In the genomic region with DNA sequence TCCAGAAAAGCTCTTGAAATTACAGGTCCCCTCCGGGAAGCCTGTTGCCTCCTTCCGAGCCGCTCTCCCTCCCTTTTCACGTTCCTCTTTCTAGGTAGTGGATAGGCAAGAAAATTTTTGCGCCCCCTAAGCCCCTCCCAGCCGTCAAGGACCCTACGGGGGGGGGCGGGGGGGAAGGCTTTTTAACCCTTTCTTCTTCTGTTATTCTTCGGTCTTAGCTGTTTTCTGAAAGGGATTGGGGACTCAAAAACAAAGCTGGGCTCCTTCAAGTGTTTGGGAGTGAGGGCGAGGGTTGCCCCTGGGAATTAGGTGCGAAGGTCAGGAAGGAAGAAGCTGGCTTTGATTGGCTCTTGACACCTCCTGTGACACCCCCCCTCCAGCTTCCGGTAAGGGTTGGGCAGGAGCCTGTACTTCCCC, we compare ENCODE assay signal across 8 mouse cellular contexts. TPM values are rescaled to one million over a fixed set of nuclear protein-coding genes. Genes with fewer than 3 reads are reported as not detected.
DNase-seq lines count a peak whose midpoint lies in the region; ATAC-seq and TF ChIP-seq lines count a peak whose summit lies in the region.

No protein-coding gene starts in this region.

- intact Hi-C loops in gastrocnemius, adult 2 months (cut with DNase I), result loop anchor here (5.0 kb wide), 2 partner anchors 205 to 525 kb away; no protein-coding TSS in a partner anchor

- no peak for TF ChIP-seq CTCF in gastrocnemius, adult 2 months (IDR thresholded peaks at IDR 0.05)

- H3K27me3 ChIP-seq in embryonic facial prominence, embryonic 13.5 days, result no peaks in the 10 kb centered on the region
- H3K27me3 ChIP-seq in hindbrain, embryonic 14.5 days (ENCODE audit: control insufficient read depth, insufficient read depth, low read length), result peaks cover 41% of the 10 kb centered on the region
- peaks cover 69% of the 10 kb centered on the region for H3K27me3 ChIP-seq in liver, embryonic 13.5 days
- peaks cover 35% of the 10 kb centered on the region for H3K27me3 ChIP-seq in neural tube, embryonic 14.5 days (ENCODE audit: control insufficient read depth, insufficient read depth, low read length)

- H3K27ac ChIP-seq in gastrocnemius, adult 2 months, result peak overlapping the region; percentile 99
- H3K27ac ChIP-seq in embryonic facial prominence, embryonic 13.5 days, result peak overlapping the region; percentile 98
- no peak overlapping the region for H3K27ac ChIP-seq in hindbrain, embryonic 14.5 days
- peak overlapping the region; percentile 75; the same call in 1 of the 2 replicates for H3K27ac ChIP-seq in liver, embryonic 13.5 days
- no peak overlapping the region for H3K27ac ChIP-seq in neural tube, embryonic 14.5 days (ENCODE audit: low read depth, low read length)

- H3K36me3 ChIP-seq in embryonic facial prominence, embryonic 13.5 days, result no peaks in the 10 kb centered on the region
- H3K36me3 ChIP-seq in hindbrain, embryonic 14.5 days (replicated peaks; ENCODE audit: control insufficient read depth, insufficient read depth), result no peaks in the 10 kb centered on the region
- no peaks in the 10 kb centered on the region for H3K36me3 ChIP-seq in liver, embryonic 13.5 days
- no peaks in the 10 kb centered on the region for H3K36me3 ChIP-seq in neural tube, embryonic 14.5 days (ENCODE audit: control insufficient read depth, insufficient read depth, low read length)

- H3K4me1 ChIP-seq in embryonic facial prominence, embryonic 13.5 days, result peaks cover 58% of the 10 kb centered on the region
- H3K4me1 ChIP-seq in hindbrain, embryonic 14.5 days (replicated peaks; ENCODE audit: control insufficient read depth, insufficient read depth, low read length), result peaks cover 15% of the 10 kb centered on the region; the same call in 1 of the 2 replicates
- H3K4me1 ChIP-seq in liver, embryonic 13.5 days (replicated peaks), result peaks cover 26% of the 10 kb centered on the region
- H3K4me1 ChIP-seq in neural tube, embryonic 14.5 days (ENCODE audit: control insufficient read depth, insufficient read depth, low read length), result peaks cover 10% of the 10 kb centered on the region; the same call in 1 of the 2 replicates

- peak overlapping the region; percentile 90 for H3K9ac ChIP-seq in embryonic facial prominence, embryonic 13.5 days
- H3K9ac ChIP-seq in hindbrain, embryonic 14.5 days, result peak overlapping the region; percentile 70; the same call in 1 of the 2 replicates
- peak overlapping the region; percentile 69; the same call in 1 of the 2 replicates for H3K9ac ChIP-seq in liver, embryonic 13.5 days
- no peak overlapping the region for H3K9ac ChIP-seq in neural tube, embryonic 14.5 days (replicated peaks; ENCODE audit: low read depth, low read length)

- H3K4me3 ChIP-seq in gastrocnemius, adult 2 months, result peak overlapping the region; percentile 90
- H3K4me3 ChIP-seq in embryonic facial prominence, embryonic 13.5 days, result peak overlapping the region; percentile 77
- peak overlapping the region; percentile 62 for H3K4me3 ChIP-seq in hindbrain, embryonic 14.5 days (replicated peaks; ENCODE audit: low read length)
- peak overlapping the region; percentile 62 for H3K4me3 ChIP-seq in liver, embryonic 13.5 days (replicated peaks)
- peak overlapping the region; percentile 58 for H3K4me3 ChIP-seq in neural tube, embryonic 14.5 days (ENCODE audit: low read depth, low read length)

- H3K4me2 ChIP-seq in embryonic facial prominence, embryonic 13.5 days, result peak overlapping the region; percentile 80
- peak overlapping the region; percentile 89 for H3K4me2 ChIP-seq in hindbrain, embryonic 14.5 days (replicated peaks)
- peak overlapping the region; percentile 71 for H3K4me2 ChIP-seq in liver, embryonic 13.5 days
- H3K4me2 ChIP-seq in neural tube, embryonic 14.5 days (ENCODE audit: low read depth, low read length), result peak overlapping the region; percentile 77; the same call in 1 of the 2 replicates

- 3% methylated on average over 12 of the region's 12 CpGs for WGBS in embryonic facial prominence, embryonic 13.5 days
- WGBS in hindbrain, embryonic 14.5 days, result 2% methylated on average over 12 of the region's 12 CpGs
- 4% methylated on average over 12 of the region's 12 CpGs for WGBS in liver, embryonic 13.5 days (ENCODE audit: insufficient replicate concordance)
- 4% methylated on average over 12 of the region's 12 CpGs for WGBS in neural tube, embryonic 14.5 days

- DNase-seq in gastrocnemius, adult 2 months, result peak; percentile 55
- DNase-seq in gastrocnemius, postnatal 10 days, result no peak
- DNase-seq in hindbrain, embryonic 14.5 days (ENCODE audit: low spot score), result no peak
- DNase-seq in liver, embryonic 13.5 days, result no peak
- DNase-seq in left cerebral cortex, adult 9 months (ENCODE audit: low spot score in 2 of 2), result no peak

- ATAC-seq in embryonic facial prominence, embryonic 13.5 days (ENCODE audit: insufficient number of reproducible peaks, insufficient read depth, low FRiP score, low TSS enrichment, low read depth), result no peak
- no peak for ATAC-seq in hindbrain, embryonic 14.5 days (ENCODE audit: low FRiP score)
- ATAC-seq in liver, embryonic 13.5 days (ENCODE audit: low read depth), result no peak
- ATAC-seq in neural tube, embryonic 14.5 days (ENCODE audit: low read depth), result no peak
- ATAC-seq in cerebellum, adult (ENCODE audit: insufficient number of reproducible peaks, low FRiP score, low TSS enrichment), result no peak

- H3K9me3 ChIP-seq in embryonic facial prominence, embryonic 13.5 days, result no peaks in the 10 kb centered on the region
- H3K9me3 ChIP-seq in hindbrain, embryonic 14.5 days (ENCODE audit: control insufficient read depth, low read length), result no peaks in the 10 kb centered on the region
- no peaks in the 10 kb centered on the region for H3K9me3 ChIP-seq in liver, embryonic 13.5 days (replicated peaks)
- H3K9me3 ChIP-seq in neural tube, embryonic 14.5 days (ENCODE audit: control insufficient read depth, low read length), result no peaks in the 10 kb centered on the region

RNA-seq across cellular contexts. Expression of a gene that starts 1.5 kb away (rescaled TPM):
- 10 to 100 TPM; 12.8 to 14.9 TPM for total RNA-seq in gastrocnemius, adult 2 months (2021)
- total RNA-seq in gastrocnemius, postnatal 10 days (2021), result 10 to 100 TPM; 30.2 to 33.1 TPM
- 6.9 and 7.0 TPM in 2 replicates for polyA plus RNA-seq in embryonic facial prominence, embryonic 13.5 days (2015; fragmentation: Nextera tagmentation; extraction: Ambion mirVana)
- 0.80 and 1.1 TPM in 2 replicates for polyA plus RNA-seq in hindbrain, embryonic 14.5 days (2014; fragmentation: Nextera tagmentation; extraction: Ambion mirVana)
- 0.35 and 0.42 TPM in 2 replicates for polyA plus RNA-seq in liver, embryonic 13.5 days (2015; fragmentation: Nextera tagmentation; extraction: Ambion mirVana)
- 0.58 and 0.99 TPM in 2 replicates for polyA plus RNA-seq in neural tube, embryonic 14.5 days (2014; fragmentation: Nextera tagmentation; extraction: Ambion mirVana)

Comparison
In these comparisons a context has a peak if more than half of its experiments do, and no peak if none do; other contexts are left out.
1. H3K27ac ChIP-seq: peak in gastrocnemius, adult 2 months (single experiment), embryonic facial prominence, embryonic 13.5 days (single experiment) and liver, embryonic 13.5 days (single experiment); none in hindbrain, embryonic 14.5 days (single experiment) and neural tube, embryonic 14.5 days (single experiment).
2. Peak in every context shown above with its lines, with median percentiles within 50 percentile points of each other: H3K4me3 ChIP-seq and H3K4me2 ChIP-seq.